Mouse (Mus musculus) CH12.LX (cell line): ENCODE measurements around the gene Kcnj10. TPM values are rescaled to one million over a fixed set of nuclear protein-coding genes. Genes with fewer than 3 reads are reported as not detected.

Experiments used
- DNase-seq: peaks from one replicate; pipeline ENCODE4 v3.0.0-alpha.2; 2013; ENCODE audit errors: extremely low read depth
- H3K27ac ChIP-seq: 2 replicates; pipeline ENCODE4 v1.5.1; 2012; ENCODE audit warnings: low read depth, mild to moderate bottlenecking, control low read depth, moderate library complexity; ENCODE audit not compliant: insufficient read depth
- H3K27me3 ChIP-seq: replicated peaks from 2 replicates; pipeline ENCODE3; 2012; ENCODE audit warnings: inconsistent platforms
- H3K36me3 ChIP-seq, 2 experiments: replicated peaks in 1 of 2; 2 replicates each; pipeline versions ENCODE3 to v1.6.1; 2012; ENCODE audit warnings: inconsistent platforms in 1 of 2, low read length in 1 of 2, mild to moderate bottlenecking in 1 of 2, mixed read lengths in 1 of 2, moderate library complexity in 1 of 2; ENCODE audit not compliant: control insufficient read depth in 1 of 2, insufficient read depth in 1 of 2
- H3K4me1 ChIP-seq, 2 experiments: 2 replicates each; pipeline ENCODE4 v1.6.1; 2012; ENCODE audit warnings: inconsistent platforms in 1 of 2, moderate library complexity in 1 of 2; ENCODE audit not compliant: insufficient read depth in 2 of 2, control insufficient read depth in 1 of 2
- H3K4me2 ChIP-seq: 2 replicates; pipeline ENCODE4 v1.6.1; 2012; ENCODE audit warnings: low read depth, mild to moderate bottlenecking, control low read depth; ENCODE audit not compliant: poor library complexity, insufficient read depth, severe bottlenecking
- H3K4me3 ChIP-seq, 3 experiments: fragments of 150-350 bp in 1 of 3; sonication (generic) in 1 of 3; replicated peaks in 1 of 3; 2 replicates each; pipeline versions ENCODE3 to v1.5.1; 2011 to 2012; ENCODE audit warnings: low read depth in 2 of 3, low read length in 2 of 3, mild to moderate bottlenecking in 2 of 3, moderate library complexity in 2 of 3, control low read depth in 1 of 3, improper control_type of control experiment in 1 of 3, inconsistent platforms in 1 of 3, mixed read lengths in 1 of 3; ENCODE audit not compliant: poor library complexity in 1 of 3
- H3K79me2 ChIP-seq: replicated peaks from 2 replicates; pipeline ENCODE4 v1.6.1; 2012; ENCODE audit warnings: mild to moderate bottlenecking, moderate library complexity; ENCODE audit not compliant: control insufficient read depth, poor library complexity, insufficient read depth, severe bottlenecking; ENCODE audit errors: extremely low read depth
- H3K9ac ChIP-seq: 2 replicates; pipeline ENCODE4 v1.6.1; 2012; ENCODE audit warnings: low read depth, mild to moderate bottlenecking, control low read depth, moderate library complexity; ENCODE audit not compliant: insufficient read depth
- H3K9me3 ChIP-seq: replicated peaks from 2 replicates; pipeline ENCODE3; 2012; ENCODE audit warnings: low read length, inconsistent platforms, mixed read lengths
- CHD1 ChIP-seq: IDR thresholded peaks from 2 replicates; pipeline ENCODE4 v1.6.1; 2012; ENCODE audit warnings: low read depth, low read length, improper control_type of control experiment, inconsistent platforms
- CHD2 ChIP-seq: IDR thresholded peaks from 2 replicates; pipeline ENCODE4 v1.6.1; 2011; ENCODE audit warnings: low read length, improper control_type of control experiment
- CTCF ChIP-seq, 2 experiments: IDR thresholded peaks in 1 of 2; conservative IDR thresholded peaks in 1 of 2; 2 replicates each; pipeline ENCODE4 v1.5.1; 2011 to 2012; ENCODE audit warnings: low read depth in 2 of 2, low read length in 2 of 2, improper control_type of control experiment in 1 of 2, inconsistent platforms in 1 of 2, mild to moderate bottlenecking in 1 of 2, moderate library complexity in 1 of 2
- GABPA ChIP-seq: IDR thresholded peaks from 2 replicates; pipeline ENCODE4 v1.6.1; 2012; ENCODE audit warnings: low read depth, low read length, improper control_type of control experiment, inconsistent platforms; ENCODE audit not compliant: insufficient replicate concordance
- IRF4 ChIP-seq: IDR thresholded peaks from 2 replicates; pipeline ENCODE4 v1.6.1; 2014; ENCODE audit warnings: low read depth, mild to moderate bottlenecking, inconsistent platforms, low read length, improper control_type of control experiment
- JUND ChIP-seq: conservative IDR thresholded peaks from 2 replicates; pipeline ENCODE4 v1.6.1; 2011; ENCODE audit warnings: low read depth, low read length, improper control_type of control experiment
- MAFK ChIP-seq: IDR thresholded peaks from 2 replicates; pipeline ENCODE4 v1.6.1; 2011; ENCODE audit warnings: low read length, improper control_type of control experiment; ENCODE audit not compliant: insufficient replicate concordance
- MAZ ChIP-seq: IDR thresholded peaks from 2 replicates; pipeline ENCODE4 v1.6.1; 2012; ENCODE audit warnings: low read depth, mild to moderate bottlenecking, inconsistent platforms, low read length, improper control_type of control experiment, moderate library complexity
- MEF2A ChIP-seq: IDR thresholded peaks from 2 replicates; pipeline ENCODE4 v1.6.1; 2014; ENCODE audit warnings: low read depth, mild to moderate bottlenecking, inconsistent platforms, low read length, improper control_type of control experiment, borderline replicate concordance
- MXI1 ChIP-seq: IDR thresholded peaks from 2 replicates; pipeline ENCODE4 v1.6.1; 2011; ENCODE audit warnings: mild to moderate bottlenecking, low read depth, low read length, improper control_type of control experiment
- PAX5 ChIP-seq: IDR thresholded peaks from 2 replicates; pipeline ENCODE4 v1.6.1; 2012; ENCODE audit warnings: low read length, inconsistent platforms, mixed read lengths
- POLR2A ChIP-seq: IDR thresholded peaks from 2 replicates; pipeline ENCODE4 v1.6.1; 2011; ENCODE audit warnings: low read depth, mild to moderate bottlenecking, improper control_type of control experiment, low read length
- POLR2AphosphoS2 ChIP-seq: IDR thresholded peaks from 2 replicates; pipeline ENCODE4 v1.6.1; 2011; ENCODE audit warnings: low read depth, low read length, improper control_type of control experiment
- RAD21 ChIP-seq: IDR thresholded peaks from 2 replicates; pipeline ENCODE4 v1.6.1; 2011; ENCODE audit warnings: low read depth, mild to moderate bottlenecking, low read length, improper control_type of control experiment, moderate library complexity
- TBP ChIP-seq: conservative IDR thresholded peaks from 2 replicates; pipeline ENCODE4 v1.6.1; 2011; ENCODE audit warnings: low read depth, low read length, improper control_type of control experiment
- TCF12 ChIP-seq: IDR thresholded peaks from 2 replicates; pipeline ENCODE4 v1.6.1; 2014; ENCODE audit warnings: low read depth, mild to moderate bottlenecking, inconsistent platforms, low read length, improper control_type of control experiment
- USF1 ChIP-seq: IDR thresholded peaks from 2 replicates; pipeline ENCODE4 v1.6.1; 2014; ENCODE audit warnings: low read depth, mild to moderate bottlenecking, inconsistent platforms, low read length, improper control_type of control experiment
- USF2 ChIP-seq: conservative IDR thresholded peaks from 2 replicates; pipeline ENCODE4 v1.6.1; 2011; ENCODE audit warnings: low read depth, low read length, improper control_type of control experiment
- ZC3H11A ChIP-seq: IDR thresholded peaks from 2 replicates; pipeline ENCODE4 v1.6.1; 2012; ENCODE audit warnings: low read depth, mild to moderate bottlenecking, inconsistent platforms, low read length, improper control_type of control experiment
- ZKSCAN1 ChIP-seq: IDR thresholded peaks from 2 replicates; pipeline ENCODE4 v1.6.1; 2012; ENCODE audit warnings: low read depth, inconsistent platforms, low read length, improper control_type of control experiment, borderline replicate concordance
- ZMIZ1 ChIP-seq: IDR thresholded peaks from 2 replicates; pipeline ENCODE4 v1.6.1; 2012; ENCODE audit warnings: low read depth, mild to moderate bottlenecking, inconsistent platforms, low read length, improper control_type of control experiment
- dilution Hi-C: fragments of 300-500 bp; cut with MboI; formaldehyde crosslinking; loops from 2 replicates; pipeline ENCODE4 v1.14.3; 2020; ENCODE audit warnings: low sequenced_read_pairs; ENCODE audit not compliant: extremely low pct_unique_long_range_greater_than_20kb, extremely low pct_ligation_motif_present
- in situ Hi-C: fragments of 300-500 bp; cut with MboI; formaldehyde crosslinking; loops from 3 replicates; pipeline ENCODE4 v1.14.3; 2019; ENCODE audit warnings: low sequenced_read_pairs, low pct_ligation_motif_present, low pct_unique_long_range_greater_than_20kb, mixed read lengths
- polyA plus RNA-seq: library from polyadenylated mRNA; unstranded; fragments of >175 nt; gene quantifications from 2 replicates; pipeline ENCODE4 v1.2.1, GENCODE M21; 2012; ENCODE audit warnings: low read depth; ENCODE audit not compliant: insufficient read length
- total RNA-seq, 2 experiments: library from RNA; depleted of rRNA; stranded (reverse); fragments of 300-350 nt in 1 of 2; fragments of >200 nt in 1 of 2; gene quantifications; 2 replicates each; pipeline ENCODE4 v1.2.3; 2012 to 2014

Kcnj10 gene
- total and polyA plus RNA-seq, 3 experiments: 0.06 to 0.13 TPM; not detected in 1

DNA sequence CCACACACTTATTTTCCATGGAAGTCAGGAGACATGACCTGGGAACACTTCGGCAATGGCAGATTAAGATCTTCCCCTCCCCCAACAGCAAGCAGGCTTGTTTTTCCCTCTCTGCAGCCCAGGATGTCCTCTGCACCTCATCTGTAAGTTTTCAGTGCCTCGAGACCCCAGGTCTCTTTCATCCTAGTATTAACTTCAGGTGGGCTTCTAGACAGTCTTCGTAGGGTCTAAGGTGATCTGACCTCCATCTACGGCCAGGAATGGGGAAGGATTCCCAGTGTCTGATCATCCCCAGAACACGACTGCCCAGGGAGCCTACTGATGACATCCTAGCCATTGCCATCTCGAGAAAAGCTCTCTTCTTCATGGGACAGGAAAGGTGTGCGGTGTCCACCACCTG lies 12.5 kb upstream of the Kcnj10 start:
- in situ Hi-C loops (no loop called here), dilution Hi-C loops (no loop called here)
- Histone ChIP-seq H3K4me2 (no peak overlapping the region), H3K36me3 (peaks cover 0 to 9% of the 10 kb centered on the region in 2 experiments), H3K4me1 (no peaks in the 10 kb centered on the region; a peak in 2 of 4 replicates), H3K27me3 (peaks cover 42% of the 10 kb centered on the region), H3K4me3 (no peak overlapping the region), H3K9me3 (peaks cover 10% of the 10 kb centered on the region), H3K79me2 (no peaks in the 10 kb centered on the region), H3K9ac (no peak overlapping the region), H3K27ac (no peak overlapping the region)
- TF ChIP-seq CHD1 (no peak), MXI1 (no peak), CTCF (conservative IDR thresholded peaks at IDR 0.05 in 1 of 2, IDR thresholded peaks at IDR 0.05 in 1 of 2; ENCODE audit: low read depth in 2 of 2, low read length in 2 of 2) (no peak)
- DNase-seq: no peak

DNA sequence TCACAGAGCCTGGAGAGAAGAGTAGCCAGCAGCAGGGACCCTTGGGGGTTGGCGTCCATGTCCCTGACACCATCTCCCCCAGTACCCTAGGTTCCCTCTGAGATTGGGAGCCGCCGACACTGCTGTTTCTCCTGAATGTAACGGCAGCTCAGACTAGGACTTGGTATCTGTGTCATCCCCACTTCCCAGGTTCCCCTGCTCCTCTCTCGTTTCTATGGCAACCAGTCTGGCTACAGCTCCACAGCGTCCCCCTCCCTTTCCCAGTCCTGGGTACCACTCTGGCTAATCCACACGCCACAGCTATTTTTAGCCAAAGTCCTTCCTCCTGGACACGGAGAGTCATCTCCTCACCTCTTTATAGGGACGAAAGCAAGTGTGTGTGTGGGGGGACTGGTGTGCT lies 11.9 kb upstream of the Kcnj10 start, which contains the start of gene Kcnj9:
Gene Kcnj9 (minus strand): TSS at position 188 of the 400 bp plus-strand sequence.
- in situ Hi-C loops: no loop called here
- no peak within 1 kb of the TSS for H3K4me3 ChIP-seq
- H3K36me3 ChIP-seq: peaks cover 0 to 9% of the 10 kb centered on the region in 2 experiments
- peaks cover 42% of the 10 kb centered on the region for H3K27me3 ChIP-seq
- no peak for DNase-seq
- H3K9ac ChIP-seq: no peak within 1 kb of the TSS
- no peak within 1 kb of the TSS for H3K27ac ChIP-seq
- TF ChIP-seq IRF4 (no peak), CTCF (conservative IDR thresholded peaks at IDR 0.05 in 1 of 2, IDR thresholded peaks at IDR 0.05 in 1 of 2; ENCODE audit: low read depth in 2 of 2, low read length in 2 of 2) (no peak), USF1 (no peak)
- H3K4me1 ChIP-seq: no peaks in the 10 kb centered on the region; a peak in 2 of 4 replicates
- dilution Hi-C loops: no loop called here
- H3K4me2 ChIP-seq: no peak within 1 kb of the TSS
- peaks cover 10% of the 10 kb centered on the region for H3K9me3 ChIP-seq
- H3K79me2 ChIP-seq: no peaks in the 10 kb centered on the region

DNA sequence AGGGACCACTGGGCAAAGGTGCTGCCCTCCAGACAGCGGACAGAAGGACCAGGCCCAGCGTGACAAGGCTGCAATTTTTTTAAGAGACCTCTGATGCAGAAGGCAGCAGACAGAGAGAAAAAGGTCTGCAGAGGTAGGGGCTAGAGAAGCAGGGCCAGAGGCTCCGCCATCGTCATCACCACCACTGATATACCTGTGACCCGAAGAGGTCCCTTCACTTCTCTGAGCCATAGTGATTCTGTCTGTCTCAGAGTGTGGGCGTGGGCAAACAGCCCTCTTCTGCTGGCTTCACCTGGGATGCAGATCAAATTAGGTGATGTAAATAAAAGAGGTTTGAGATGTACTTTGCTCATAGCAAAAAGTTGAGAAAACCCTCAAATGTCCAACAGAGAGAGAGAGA lies 11.4 kb upstream of the Kcnj10 start:
- H3K27me3 ChIP-seq: peaks cover 42% of the 10 kb centered on the region
- H3K4me2 ChIP-seq: no peak overlapping the region
- H3K4me3 ChIP-seq: no peak overlapping the region
- H3K27ac ChIP-seq: no peak overlapping the region
- H3K79me2 ChIP-seq: no peaks in the 10 kb centered on the region
- dilution Hi-C loops: no loop called here
- TF ChIP-seq PAX5 (no peak), TBP (no peak), CHD2 (no peak), MAFK (no peak), TCF12 (no peak), GABPA (no peak), JUND (no peak), ZKSCAN1 (no peak), MEF2A (no peak), RAD21 (no peak), MXI1 (no peak), POLR2A (no peak), ZMIZ1 (no peak), POLR2AphosphoS2 (no peak), CHD1 (no peak), MAZ (no peak), ZC3H11A (no peak), USF2 (no peak)
- TF ChIP-seq, all 38 proteins: peak for 0
- peaks cover 0 to 9% of the 10 kb centered on the region in 2 experiments for H3K36me3 ChIP-seq
- peaks cover 10% of the 10 kb centered on the region for H3K9me3 ChIP-seq
- H3K4me1 ChIP-seq: no peaks in the 10 kb centered on the region; a peak in 2 of 4 replicates
- DNase-seq: no peak
- H3K9ac ChIP-seq: no peak overlapping the region
- in situ Hi-C loops: no loop called here
